Mouse (Mus musculus): ENCODE data around the gene Eif1ad.

Eif1ad gene

DNA sequence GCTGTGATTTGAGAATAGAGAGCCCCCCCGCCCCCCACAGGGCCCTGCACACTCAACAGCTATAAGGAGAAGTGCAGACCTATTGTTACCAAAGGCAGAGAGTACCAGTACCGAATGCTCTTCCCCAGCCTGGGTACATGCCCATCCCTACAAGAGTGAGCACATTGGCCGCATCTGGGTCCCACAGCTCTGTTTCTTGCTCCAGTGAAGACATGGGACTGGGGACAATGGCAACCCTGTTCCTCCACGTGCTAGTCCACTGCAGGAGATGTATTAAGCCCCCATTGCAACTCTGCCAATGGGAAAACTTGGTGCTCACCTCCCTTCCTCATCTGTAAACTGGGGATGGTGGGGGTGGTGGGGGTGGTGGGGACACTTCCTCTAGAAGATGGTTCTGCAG is 47.3 kb downstream of the Eif1ad start:
- in situ Hi-C loops (cut with MboI, MseI) = no loop called here

- in situ Hi-C loops (cut with MboI, MseI) = no loop called here
Measured at GRCm38 (mm10) chr19:5414534-5414957, 48.0 kb downstream of the Eif1ad start.

GRCm38 (mm10) chr19:5418750-5419466 is 52.4 kb downstream of the Eif1ad start:
- in situ Hi-C loops (cut with MboI, MseI) = no loop called here

- in situ Hi-C loops (cut with MboI, MseI) = no loop called here
Measured at GRCm38 (mm10) chr19:5419630-5420029, 53.1 kb downstream of the Eif1ad start.

DNA sequence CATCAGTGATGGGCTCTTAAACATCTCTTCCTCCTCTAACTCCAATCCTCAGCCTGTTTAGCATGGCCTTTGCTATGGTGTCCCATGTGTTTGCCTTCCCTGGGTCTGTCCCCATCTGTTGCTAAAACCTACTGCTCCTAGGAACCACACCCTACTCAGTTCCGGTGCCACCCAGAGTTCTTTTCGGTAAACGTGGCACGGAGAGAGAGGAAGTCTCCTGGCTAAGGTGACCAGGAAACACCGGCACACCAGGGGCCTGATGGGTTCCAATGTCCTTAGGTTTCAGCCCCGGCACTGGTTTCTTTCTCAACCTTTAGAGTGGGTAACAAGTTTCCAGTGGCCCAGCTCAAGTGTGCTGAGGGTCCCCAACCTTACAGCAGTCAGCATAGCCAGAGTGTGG is 54.0 kb downstream of the Eif1ad start:
- in situ Hi-C loops (cut with MboI, MseI) = no loop called here

All from T-helper 17 cell (primary cell).